Mouse (Mus musculus): ENCODE results near the gene Ubox5. TPM values are rescaled to one million over a fixed set of nuclear protein-coding genes. Genes with fewer than 3 reads are reported as not detected.

The Ubox5 gene
- polyA plus RNA-seq (2012; rRNA removed) = 5.7 TPM in 2 replicates

GRCm38 (mm10) chr2:130629839-130630203, at the start of gene Ubox5, which contains the start of gene Fastkd5:
Gene Ubox5 (minus strand): TSS chr2:130630038.
Gene Fastkd5 (minus strand): TSS chr2:130630027.

GRCm38 (mm10) chr2:130667559-130667958, 37.7 kb upstream of the Ubox5 start, which contains the start of gene Itpa:
Gene Itpa (plus strand): TSS chr2:130667610.

GRCm38 (mm10) chr2:130664102-130664701, 34.4 kb upstream of the Ubox5 start, which contains the start of gene Ddrgk1:
Gene Ddrgk1 (minus strand): TSS chr2:130664659.

GRCm38 (mm10) chr2:130642684-130643369, 13.0 kb upstream of the Ubox5 start, which contains the start of gene Lzts3:
Gene Lzts3 (minus strand): TSS chr2:130642803.

GRCm38 (mm10) chr2:130582552-130582951, 47.3 kb downstream of the Ubox5 start, which contains the start of gene Avp:
Gene Avp (minus strand): TSS chr2:130582554.

GRCm38 (mm10) chr2:130575873-130576272, 54.0 kb downstream of the Ubox5 start, which contains the start of gene Oxt:
Gene Oxt (plus strand): TSS chr2:130576173.

GRCm38 (mm10) chr2:130563212-130564055, 66.4 kb downstream of the Ubox5 start, which contains the start of gene Mrps26:
Gene Mrps26 (plus strand): TSS chr2:130563742.

Other genes starting within 250 kb of the Ubox5 start
- gene Cpxm1, start 232.5 kb downstream of the Ubox5 start, polyA plus RNA-seq (2012; rRNA removed) = 2.1 TPM in 2 replicates
- gene Gm28372, start 224.8 kb downstream of the Ubox5 start, polyA plus RNA-seq (2012; rRNA removed) = not detected in 2 replicates
- not detected in 2 replicates for gene 1700020A23Rik, start 224.8 kb downstream of the Ubox5 start, polyA plus RNA-seq (2012; rRNA removed)
- not detected in 2 replicates for gene Tmem239, start 223.6 kb downstream of the Ubox5 start, polyA plus RNA-seq (2012; rRNA removed)
- gene Vps16, start 205.7 kb downstream of the Ubox5 start, polyA plus RNA-seq (2012; rRNA removed) = 40.9 and 53.4 TPM in 2 replicates
- gene Pced1a, start 205.3 kb downstream of the Ubox5 start, polyA plus RNA-seq (2012; rRNA removed) = 19.3 and 27.3 TPM in 2 replicates
- gene Ptpra, start 179.8 kb downstream of the Ubox5 start, polyA plus RNA-seq (2012; rRNA removed) = 41.5 and 43.6 TPM in 2 replicates
- gene Mrps26, start 66.3 kb downstream of the Ubox5 start, polyA plus RNA-seq (2012; rRNA removed) = 96.1 and 98.1 TPM in 2 replicates
- gene Oxt, start 53.9 kb downstream of the Ubox5 start, polyA plus RNA-seq (2012; rRNA removed) = 0.28 TPM in 1 of 2 replicates, not detected in the other
- gene Avp, start 47.5 kb downstream of the Ubox5 start, polyA plus RNA-seq (2012; rRNA removed) = not detected in 2 replicates
- gene Fastkd5, start within 50 bp of the Ubox5 start, polyA plus RNA-seq (2012; rRNA removed) = 1.1 TPM in 2 replicates
- 61.8 and 69.8 TPM in 2 replicates for gene Lzts3, start 12.8 kb upstream of the Ubox5 start, polyA plus RNA-seq (2012; rRNA removed)
- 73.1 and 112 TPM in 2 replicates for gene Ddrgk1, start 34.6 kb upstream of the Ubox5 start, polyA plus RNA-seq (2012; rRNA removed)
- 23.8 and 25.9 TPM in 2 replicates for gene Itpa, start 37.6 kb upstream of the Ubox5 start, polyA plus RNA-seq (2012; rRNA removed)
- 0.83 and 1.2 TPM in 2 replicates for gene Slc4a11, start 67.5 kb upstream of the Ubox5 start, polyA plus RNA-seq (2012; rRNA removed)

All from colon, adult 2 months (tissue).